Mouse (Mus musculus): ENCODE data around the gene Fgfbp3. TPM values are rescaled to one million over a fixed set of nuclear protein-coding genes. Genes with fewer than 3 reads are reported as not detected.
"Not testable (repeated sequence)": the region's sequence is repeated elsewhere in the genome, so short reads cannot be mapped to it uniquely, and the experiment has no call there.

Gene Fgfbp3
- total RNA-seq (2021): 1 to 10 TPM; 2.7 to 3.2 TPM
- long read RNA-seq, experiment 1, partial matches to known transcripts: 9 of 9 reads
- long read RNA-seq, experiment 1, other reads (novel, unspliced or antisense): 0 of 9 reads
- long read RNA-seq, experiment 2, partial matches to known transcripts: 9 of 10 reads
- long read RNA-seq, experiment 2, other reads (novel, unspliced or antisense): 0 of 10 reads

DNA sequence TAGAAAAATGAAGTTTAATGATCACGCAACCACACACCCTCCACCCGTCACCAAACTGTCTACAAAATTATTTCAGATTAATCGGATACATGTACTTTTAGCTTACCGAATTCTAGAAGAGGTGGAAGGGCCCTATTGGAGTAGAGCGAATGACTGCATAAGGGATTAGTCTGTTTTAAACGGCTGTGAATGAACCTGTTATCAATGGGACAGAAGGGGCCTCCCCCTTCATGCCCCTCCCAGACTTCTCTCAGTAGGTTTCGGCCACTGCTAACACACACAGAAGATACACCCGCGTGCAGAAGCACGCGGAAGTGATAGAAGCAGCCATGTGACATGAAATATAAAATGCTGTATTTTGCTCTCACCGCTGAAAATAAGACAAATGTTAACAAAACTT lies at the start of gene Fgfbp3:
TSS of gene Fgfbp3 (minus strand) at position 150 of the 400 bp plus-strand sequence.
- DNase-seq (ENCODE audit: low spot score in 2 of 2): no peak

DNA sequence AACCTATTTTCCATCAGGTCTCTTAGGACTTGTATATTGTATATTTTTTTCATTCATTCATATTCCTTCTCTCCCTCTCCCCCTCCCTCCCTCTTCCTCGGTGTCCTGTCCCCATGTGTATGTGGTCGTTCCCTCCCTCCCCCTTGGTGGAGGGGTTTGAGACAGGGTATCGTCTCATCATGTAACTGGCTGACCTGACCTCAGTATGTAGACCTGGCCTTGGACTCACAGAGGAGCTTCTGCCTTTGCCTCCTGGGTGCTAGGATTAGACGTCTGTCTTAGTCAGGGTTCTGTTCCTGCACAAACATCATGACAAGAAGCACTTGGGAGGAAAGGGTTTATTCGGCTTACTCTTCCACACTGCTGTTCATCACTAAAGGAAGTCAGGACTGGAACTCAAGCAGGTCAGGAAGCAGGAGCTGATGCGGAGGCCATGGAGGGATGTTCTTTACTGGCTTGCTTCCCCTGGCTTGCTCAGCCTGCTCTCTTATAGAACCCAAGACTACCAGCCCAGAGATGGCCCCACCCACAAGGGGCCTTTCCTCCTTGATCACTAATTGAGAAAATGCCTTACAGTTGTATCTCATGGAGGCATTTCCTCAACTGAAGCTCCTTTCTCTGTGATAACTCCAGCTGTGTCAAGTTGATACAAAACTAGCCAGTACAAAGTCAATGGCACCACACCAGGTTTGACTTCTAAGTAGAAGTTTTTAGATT lies 43.3 kb upstream of the Fgfbp3 start:
- DNase-seq (ENCODE audit: low spot score in 2 of 2): not testable (repeated sequence)

DNA sequence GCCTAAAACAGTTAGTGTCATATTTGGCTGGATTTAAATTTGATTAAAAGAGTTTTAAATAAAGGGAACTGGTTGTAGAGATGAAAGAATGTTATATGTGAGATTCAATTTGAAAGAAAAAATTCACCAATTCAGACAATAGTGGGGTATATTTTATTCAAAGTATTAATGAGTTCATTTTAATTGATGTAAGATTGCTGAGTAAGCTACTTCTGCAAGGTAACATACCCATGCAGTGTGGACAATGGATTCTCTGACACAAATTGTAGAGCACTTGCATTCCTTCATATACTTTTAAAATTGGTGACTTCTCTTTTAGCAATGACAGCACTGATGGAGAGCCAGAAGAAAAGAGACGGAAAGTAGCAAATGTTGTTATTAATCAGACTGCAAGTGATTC lies 41.9 kb upstream of the Fgfbp3 start:
- DNase-seq (ENCODE audit: low spot score in 2 of 2): no peak

DNA sequence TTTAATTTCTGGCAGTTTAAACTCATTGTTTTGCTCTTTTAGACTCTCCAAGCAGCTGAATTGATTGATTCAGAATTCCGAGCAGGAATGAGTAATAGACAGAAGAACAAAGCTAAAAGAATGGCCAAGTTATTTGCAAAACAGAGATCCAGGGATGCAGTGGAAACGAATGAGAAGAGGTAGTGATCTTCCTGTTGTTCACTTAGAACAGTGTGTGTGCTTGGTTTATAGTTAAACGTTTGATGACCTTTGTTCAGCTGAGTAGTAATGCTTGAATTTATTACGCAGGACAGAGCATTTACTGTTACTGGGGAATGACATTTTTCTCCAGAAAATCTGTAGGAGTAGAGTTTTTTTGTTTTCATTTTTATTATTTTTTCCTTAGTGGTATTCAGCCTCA lies 38.9 kb upstream of the Fgfbp3 start:
- DNase-seq (ENCODE audit: low spot score in 2 of 2): no peak

DNA sequence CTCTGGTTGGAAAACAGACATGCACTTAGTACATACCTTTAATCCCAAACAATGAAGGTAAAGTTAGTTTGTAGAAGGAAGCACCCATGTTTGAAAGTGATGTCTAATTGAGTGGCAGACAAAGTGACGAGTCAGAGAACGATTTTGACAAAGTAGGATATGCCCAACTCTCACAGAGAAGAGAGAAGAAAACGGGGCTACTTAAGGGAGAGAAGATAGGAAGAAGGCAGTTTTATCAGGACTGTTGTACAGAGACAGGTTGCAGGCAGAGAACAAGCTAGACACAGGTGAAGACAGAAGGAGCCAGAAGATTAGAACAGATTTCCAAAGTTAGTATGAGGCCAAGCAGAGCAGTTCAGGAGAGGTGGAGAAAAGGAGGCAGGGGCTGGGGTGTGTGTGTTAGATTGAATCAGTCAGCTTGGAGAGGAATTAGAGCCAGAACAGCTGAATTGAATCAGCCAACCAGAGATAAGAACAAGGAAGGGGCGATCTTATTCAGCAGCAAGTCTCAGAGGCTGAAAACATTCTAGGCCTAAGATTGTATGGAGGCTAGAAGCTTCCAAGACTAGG lies 34.3 kb upstream of the Fgfbp3 start:
- DNase-seq (ENCODE audit: low spot score in 2 of 2): no peak

DNA sequence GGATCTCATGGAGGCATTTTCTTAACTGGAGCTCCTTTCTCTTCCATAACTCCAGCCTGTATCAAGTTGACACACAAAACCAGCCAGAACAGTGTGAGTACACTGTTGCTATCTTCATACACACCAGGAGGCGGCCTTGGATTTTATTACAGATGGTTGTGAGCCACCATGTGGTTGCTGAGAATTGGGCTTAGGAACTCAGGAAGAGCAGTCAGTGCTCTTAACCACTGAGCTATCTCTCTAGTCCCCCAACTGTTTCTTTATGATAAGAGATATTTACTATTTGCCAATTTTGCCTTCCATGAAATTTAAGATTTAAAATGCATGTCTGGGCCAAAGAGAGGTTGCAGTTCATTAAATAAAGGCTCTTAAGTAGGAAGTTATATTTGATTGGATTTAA lies 20.6 kb upstream of the Fgfbp3 start:
- no peak for DNase-seq (ENCODE audit: low spot score in 2 of 2)

DNA sequence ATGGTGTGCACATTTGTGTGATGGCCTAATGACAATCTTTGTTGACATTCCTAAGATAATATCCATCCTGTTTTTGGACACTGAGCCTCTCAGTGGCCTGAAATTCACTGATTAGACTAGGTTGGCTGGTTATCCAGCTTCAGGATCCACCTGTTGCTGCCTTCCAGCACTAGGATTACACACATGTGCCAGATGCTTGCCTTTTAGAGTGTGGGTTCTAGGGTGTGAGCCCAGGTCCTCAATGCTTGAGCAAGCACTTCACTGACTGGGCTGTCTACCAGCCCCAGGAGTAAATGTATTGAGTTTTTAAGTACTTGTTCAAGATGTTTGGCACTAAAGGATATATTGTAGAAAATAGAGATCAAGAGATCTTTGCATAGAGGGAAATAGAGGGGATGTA lies 18.6 kb upstream of the Fgfbp3 start:
- DNase-seq (ENCODE audit: low spot score in 2 of 2): no peak

DNA sequence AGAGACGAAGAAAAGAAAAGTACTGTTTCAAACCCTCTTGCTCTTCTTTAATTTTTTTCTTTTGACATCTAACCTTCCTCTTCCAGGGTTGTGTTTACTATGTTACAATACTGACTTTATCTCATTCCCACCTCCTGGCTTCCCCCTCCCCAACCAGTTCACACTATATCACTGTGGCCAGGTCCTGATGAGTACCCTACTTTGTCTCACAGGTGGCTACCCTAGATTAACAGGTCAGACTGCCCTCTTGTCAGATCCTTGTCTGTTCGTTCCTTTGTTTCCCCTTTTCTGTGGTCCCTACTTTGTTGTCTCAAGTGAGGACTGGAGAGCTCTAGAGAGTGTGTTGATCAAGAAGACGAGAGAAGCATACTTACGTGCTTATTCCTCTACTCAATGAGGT lies 16.9 kb upstream of the Fgfbp3 start:
- no peak for DNase-seq (ENCODE audit: low spot score in 2 of 2)

DNA sequence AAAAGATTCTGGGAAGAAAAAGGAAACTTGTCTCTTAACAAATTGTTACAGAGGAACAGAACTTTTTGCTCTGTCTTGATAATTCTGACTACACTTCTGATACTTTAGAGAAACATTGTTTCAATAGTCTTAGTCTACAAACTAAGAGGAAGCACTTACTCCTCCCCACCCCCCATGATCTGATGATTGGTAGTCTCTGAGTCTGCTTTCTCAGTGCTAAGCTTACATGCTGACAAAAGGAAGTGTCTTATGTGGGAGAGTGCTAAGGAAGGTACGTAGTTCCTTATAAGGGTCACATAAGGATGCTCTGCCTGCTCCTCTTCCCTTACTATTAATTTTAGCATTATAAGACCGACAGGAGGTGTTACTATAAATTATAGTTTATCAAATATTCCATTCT lies 13.2 kb upstream of the Fgfbp3 start:
- DNase-seq (ENCODE audit: low spot score in 2 of 2): no peak

DNA sequence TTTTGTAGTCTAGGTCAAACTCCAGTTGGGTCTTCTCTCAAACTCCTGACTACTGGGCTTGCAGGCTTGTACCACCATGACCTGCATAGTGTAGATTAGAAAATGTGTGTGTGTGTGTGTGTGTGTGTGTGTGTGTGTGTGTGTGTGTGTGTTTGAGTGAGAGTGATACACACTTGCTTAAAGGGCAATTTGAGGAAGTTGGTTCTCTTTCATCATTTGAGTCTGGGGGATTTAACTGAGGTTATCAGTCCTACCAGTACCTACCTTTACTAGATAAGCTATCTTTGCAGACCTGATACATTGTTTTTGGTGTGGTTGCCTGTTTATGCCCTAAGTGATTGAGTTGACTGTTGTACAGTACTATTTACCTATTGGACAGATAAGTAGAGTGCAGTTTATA lies 12.7 kb upstream of the Fgfbp3 start:
- DNase-seq (ENCODE audit: low spot score in 2 of 2): no peak

DNA sequence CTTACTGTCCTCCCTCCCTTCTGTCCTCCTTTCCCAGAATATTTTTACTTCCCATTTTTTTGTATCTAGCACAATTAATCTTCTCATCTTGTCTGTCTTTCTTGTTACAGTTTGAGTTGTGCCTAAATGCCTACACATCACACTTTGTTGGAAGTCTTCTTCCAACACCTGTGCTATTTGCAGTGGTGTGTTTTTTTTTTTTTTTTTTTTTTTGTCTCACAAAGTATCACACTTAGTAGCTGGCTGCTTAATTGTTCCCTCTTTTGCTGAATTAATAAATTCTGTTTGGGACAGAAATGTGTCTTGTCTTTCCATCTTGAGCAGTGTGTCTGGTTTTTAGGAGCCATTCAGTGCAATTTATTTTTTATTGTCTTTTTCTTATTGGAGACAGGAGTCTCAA lies 10.4 kb upstream of the Fgfbp3 start:
- no peak for DNase-seq (ENCODE audit: low spot score in 2 of 2)

DNA sequence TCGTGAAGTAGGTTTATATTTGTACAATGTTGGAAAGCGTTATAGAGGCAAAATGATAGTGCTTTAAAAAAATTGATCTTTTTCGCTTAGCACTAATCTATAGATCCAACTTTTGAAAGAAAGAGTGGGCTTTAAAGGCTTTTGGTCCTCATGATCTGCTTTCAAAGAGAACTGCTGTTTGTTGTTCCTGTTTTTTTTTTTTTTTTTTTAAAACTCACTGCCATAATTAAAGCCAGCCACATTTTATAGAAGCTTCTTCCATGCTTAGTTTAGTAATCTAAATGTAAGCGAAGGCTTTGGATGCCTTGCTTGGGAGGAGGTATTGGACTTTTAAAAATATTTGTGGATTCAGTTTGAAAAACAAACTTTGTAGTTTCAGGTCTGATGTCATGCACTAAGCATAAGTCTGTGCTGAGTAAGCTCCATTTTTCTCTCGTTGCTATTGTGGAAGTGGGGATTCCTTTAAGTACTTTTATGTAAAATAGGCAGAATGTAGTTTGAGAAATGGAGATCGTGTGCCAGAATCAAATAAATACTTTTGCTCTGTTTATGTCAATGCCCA lies 8.5 kb upstream of the Fgfbp3 start:
- no peak for DNase-seq (ENCODE audit: low spot score in 2 of 2)

DNA sequence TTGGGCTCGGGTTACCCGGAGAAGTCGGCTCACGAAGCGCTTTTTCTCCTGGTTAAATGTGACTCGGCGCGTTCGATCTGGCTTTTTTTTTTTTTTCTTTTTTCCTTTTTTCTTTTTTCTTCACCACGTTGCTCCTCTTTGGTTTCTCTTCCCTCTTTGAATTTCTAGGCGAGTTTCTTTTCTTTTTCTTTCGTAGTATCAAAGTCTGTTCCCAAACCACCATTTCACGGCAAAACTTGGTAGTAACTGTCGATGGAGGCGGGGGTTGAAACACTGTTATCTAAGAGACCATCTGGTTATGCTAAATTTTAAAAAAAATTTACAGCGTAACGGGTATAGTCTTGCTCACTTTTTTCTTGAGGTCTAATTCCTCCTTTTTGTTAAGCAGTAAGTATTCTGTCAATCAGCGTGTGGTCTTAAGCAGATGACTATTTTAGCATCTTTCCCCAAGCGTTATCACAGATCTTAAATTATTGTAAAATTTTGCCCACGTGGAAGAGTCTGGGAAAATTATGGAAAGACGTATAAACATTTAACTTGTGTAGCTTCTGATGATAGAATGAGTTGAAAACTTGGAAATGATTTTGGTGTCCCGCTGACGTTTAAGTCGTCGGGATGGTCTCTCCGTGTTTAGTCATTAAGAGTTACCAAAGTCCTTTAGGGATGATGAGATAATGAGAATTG lies 7.3 kb upstream of the Fgfbp3 start:
- no peak for DNase-seq (ENCODE audit: low spot score in 2 of 2)

DNA sequence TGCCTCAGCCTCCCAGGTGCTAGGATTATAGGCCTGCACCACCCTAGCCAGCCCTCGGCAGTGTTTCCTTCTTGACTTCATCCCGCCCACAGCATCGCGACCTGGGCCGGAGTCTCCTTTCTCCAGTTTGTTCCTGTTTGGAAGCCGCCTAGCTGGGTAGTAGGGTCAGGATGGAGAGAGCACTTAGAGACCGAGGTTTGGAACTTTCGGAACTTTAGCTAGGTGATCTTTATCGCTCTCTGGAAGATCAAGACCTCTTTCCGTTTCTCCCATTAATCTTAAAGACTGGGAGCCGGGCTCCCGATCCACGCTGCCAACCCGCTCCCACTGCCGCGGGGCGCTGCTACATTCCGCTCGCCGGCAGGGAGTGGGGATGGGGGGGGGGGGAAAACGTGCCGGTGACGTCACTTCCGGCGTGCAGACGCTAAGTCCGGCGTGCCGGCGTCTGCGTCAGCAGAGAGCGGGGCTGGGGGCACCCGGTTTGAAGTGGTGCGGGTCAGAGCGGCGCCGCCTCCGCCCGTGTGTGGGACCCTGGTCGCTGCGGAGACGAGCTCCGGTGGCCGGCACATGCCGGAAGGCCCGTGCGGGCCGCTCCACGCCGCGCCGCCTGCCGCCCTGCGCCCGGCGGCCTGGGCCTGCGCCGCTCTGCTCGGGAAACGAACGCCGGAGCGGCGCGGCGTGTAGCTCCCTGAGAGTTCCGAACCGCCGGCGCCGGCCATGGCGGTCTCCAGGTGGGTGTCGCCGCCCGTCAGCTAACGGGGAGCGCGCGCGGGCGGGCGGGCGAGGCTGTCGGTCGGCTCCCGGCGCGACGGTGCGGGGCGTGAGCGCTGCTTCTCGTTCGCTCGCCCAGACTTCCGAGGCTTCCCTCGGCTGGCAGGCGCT lies 6.5 kb upstream of the Fgfbp3 start, which contains the start of gene Btaf1:
TSS of gene Btaf1 (plus strand) at position 409 of the 882 bp plus-strand sequence.
- peak; percentile 71 to 82 for DNase-seq (ENCODE audit: low spot score in 2 of 2)

DNA sequence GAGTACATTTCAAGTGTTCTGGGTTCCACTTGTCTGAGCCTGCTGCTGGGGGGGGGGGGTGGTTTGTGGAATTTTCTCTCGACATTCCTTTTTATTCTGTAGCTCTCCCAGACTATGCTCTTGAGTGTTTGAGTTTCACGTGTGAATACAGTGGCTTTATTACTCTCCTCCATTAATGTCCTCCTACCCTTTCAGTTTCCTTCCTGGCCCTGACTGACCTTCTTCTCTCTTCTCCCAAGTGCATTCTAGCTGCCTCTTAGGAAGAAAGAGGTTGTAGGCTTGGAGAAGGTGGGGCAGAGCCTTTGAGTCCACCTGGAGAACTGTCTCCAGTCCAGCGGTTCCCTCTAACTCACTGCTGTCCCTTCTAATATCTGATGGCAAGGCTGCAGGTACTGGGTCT lies 3.5 kb upstream of the Fgfbp3 start:
- DNase-seq (ENCODE audit: low spot score in 2 of 2): no peak

DNA sequence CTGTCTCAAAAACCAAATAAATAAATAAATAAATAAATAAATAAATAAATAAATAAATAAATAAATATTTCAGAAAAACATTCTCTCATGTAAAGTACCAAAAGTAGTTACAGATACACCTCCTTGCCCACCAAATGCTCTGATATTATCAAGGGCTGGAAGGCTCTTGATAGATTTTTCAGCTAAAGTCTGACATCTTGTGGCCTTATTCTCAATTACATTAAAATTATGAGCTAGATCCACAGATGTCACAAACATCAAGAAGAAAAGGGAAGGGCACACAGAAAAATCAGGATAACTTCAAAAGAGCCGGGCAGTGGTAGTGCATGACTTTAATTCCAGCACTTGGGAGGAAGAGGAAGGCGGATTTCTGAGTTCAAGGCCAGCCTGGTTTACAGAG lies 2.6 kb upstream of the Fgfbp3 start:
- DNase-seq (ENCODE audit: low spot score in 2 of 2): no peak

DNA sequence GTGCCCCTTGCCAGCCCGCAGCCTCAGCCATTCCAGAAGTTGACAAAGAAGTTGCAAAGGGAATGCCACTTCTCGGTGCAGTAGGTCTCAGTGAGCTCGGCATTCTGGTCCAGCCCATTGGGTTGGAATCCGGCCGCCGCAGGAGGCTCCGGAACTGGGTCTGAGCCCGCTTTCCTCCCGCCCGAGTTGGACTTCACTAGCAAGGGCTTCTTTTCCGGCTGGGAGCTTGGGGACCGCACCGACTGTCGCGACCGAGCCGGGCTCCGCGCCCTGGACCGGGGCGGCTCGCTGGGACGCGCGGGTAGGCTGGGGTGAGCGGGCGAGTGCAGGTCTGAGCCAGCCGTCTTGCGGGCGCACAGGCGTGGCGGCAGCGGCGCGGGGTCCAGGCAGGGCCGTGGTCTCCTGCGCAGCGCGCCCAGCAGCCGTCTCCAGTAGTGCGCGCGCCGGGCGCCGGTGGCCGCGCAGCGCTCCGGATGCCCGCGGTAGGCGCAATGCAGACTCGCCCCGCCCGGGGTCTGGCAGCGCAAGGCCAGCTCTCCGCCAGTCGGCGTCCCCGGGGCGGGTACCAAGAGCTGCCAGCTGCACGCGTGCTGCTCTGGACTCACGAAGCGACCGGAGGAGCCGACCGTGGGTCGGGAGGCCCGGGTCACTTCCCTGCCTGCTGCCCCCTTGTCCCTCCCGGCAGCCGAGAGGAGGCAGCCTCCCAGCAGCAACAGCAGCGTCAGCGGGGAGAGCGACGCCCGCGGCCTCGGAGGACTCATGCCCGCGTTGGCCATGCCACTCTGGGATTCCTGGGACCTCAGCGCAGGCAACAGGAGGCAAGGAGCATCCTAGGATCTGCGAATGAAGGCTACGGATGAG lies 744 bp downstream of the Fgfbp3 start:
- peak; percentile 58 to 76 for DNase-seq (ENCODE audit: low spot score in 2 of 2)

DNA sequence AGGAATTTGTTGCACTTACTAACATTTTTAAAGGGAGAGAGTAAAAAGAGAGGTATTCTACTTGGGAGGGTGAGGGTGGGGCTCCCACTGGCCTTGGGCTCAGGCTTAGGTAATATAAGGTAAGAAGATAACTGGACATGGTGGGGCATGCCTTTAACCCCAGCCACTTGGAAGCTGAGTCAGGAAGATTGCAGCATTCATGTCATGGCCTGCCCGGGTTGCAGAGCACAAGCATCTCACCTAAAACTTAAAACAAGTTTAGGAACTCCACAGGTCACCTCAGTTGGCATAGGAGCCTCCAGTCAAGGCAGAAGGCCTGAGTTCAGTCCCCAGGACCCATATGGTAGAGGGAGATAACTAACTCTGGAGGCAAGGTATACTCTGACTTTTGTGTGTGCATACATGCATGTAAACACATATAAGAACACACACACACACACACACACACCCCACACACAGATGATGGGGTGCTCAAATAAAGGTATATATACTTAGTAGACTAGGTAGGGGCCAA lies 2.5 kb downstream of the Fgfbp3 start:
- no peak for DNase-seq (ENCODE audit: low spot score in 2 of 2)

DNA sequence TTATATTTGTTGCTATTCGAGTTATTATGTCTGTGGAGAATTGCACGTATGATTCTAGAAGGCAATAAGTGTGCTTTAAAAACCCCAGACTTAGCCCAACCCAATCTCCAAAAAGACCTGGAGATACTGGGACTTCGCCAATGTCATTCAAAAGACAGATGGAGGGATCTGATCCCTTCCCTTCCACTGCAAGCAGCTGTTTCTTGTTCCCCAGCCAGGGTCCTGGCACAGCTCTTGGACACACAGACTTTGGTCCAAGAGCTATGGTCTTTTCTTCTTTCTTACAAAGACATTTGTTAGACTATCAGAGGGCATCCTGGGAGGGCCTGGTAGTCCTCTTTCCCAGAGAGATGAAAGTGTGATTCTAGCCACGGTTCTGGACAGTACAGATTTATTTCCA lies 3.2 kb downstream of the Fgfbp3 start:
- DNase-seq (ENCODE audit: low spot score in 2 of 2): no peak

DNA sequence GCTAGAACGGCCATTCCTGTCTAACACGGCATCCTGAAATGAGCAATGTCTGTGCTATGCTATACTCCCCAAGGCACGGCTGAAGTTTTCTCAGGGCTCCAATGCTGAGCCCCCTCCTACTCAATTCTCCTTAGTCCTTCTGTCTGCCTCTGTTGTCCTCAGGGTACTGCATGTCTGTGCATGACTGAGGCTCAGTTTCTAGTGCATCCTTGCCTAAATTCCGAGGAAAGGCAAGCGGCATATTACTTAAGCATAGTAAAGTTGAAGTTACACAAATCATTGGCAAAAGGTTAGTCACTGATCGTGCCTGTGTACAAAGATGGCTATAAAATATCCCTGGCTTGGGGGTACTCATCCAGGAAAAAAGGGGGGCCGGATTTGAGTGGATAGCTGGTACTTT lies 6.4 kb downstream of the Fgfbp3 start:
- DNase-seq (ENCODE audit: low spot score in 2 of 2): no peak
